ENCODE assay signal across 8 mouse cellular contexts in the genomic region with DNA sequence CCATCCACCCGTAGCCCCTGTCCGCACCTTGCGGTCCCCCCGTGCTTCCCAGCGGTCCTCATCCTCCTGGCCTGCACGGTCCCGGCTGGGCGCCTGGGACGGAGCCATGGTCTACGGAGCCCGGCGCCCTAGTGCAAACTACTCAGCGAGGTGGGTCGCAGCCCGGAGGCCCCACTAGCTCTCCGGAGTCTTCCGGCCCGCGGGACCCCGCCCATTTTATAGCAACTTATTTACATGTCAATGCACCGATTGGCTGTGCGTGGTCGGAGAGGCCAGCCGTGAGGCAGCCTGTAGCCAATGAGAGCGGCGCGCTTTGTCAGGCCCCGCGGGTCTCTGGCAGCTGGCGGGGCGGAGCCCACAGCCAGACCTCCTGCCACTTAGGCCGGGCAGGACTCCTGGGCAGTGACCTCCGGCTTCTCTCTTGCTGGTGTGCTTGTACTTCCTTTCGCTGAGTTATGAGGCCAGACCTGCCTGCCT. TPM values are rescaled to one million over a fixed set of nuclear protein-coding genes. Genes with fewer than 3 reads are reported as not detected.
DNase-seq lines count a peak whose midpoint lies in the region; ATAC-seq and TF ChIP-seq lines count a peak whose summit lies in the region.

No protein-coding gene starts in this region.

- peak; percentile 94 for ATAC-seq in forebrain, embryonic 12.5 days (ENCODE audit: low FRiP score)
- peak; percentile 93 for ATAC-seq in heart, postnatal 0 days (ENCODE audit: insufficient read depth, low read depth)
- peak; percentile 92 for ATAC-seq in liver, embryonic 15.5 days (ENCODE audit: insufficient read depth)
- peak; percentile 90 for ATAC-seq in neural tube, embryonic 11.5 days (ENCODE audit: insufficient read depth, low FRiP score, low TSS enrichment)
- ATAC-seq in stomach, embryonic 16.5 days (ENCODE audit: insufficient read depth, low FRiP score) = peak; percentile 93

- H3K36me3 ChIP-seq in ES-Bruce4 (ENCODE audit: control insufficient read depth, insufficient read depth, low read length, poor library complexity, severe bottlenecking) = no peaks in the 10 kb centered on the region
- peaks cover 4% of the 10 kb centered on the region; the same call in 1 of the 2 replicates for H3K36me3 ChIP-seq in forebrain, embryonic 12.5 days (replicated peaks)
- H3K36me3 ChIP-seq in heart, postnatal 0 days (replicated peaks; ENCODE audit: control insufficient read depth, insufficient read depth, low read length) = peaks cover 22% of the 10 kb centered on the region
- H3K36me3 ChIP-seq in liver, embryonic 15.5 days (replicated peaks) = peaks cover 6% of the 10 kb centered on the region; the same call in 1 of the 2 replicates
- H3K36me3 ChIP-seq in neural tube, embryonic 11.5 days (ENCODE audit: control insufficient read depth, insufficient read depth, low read length) = no peaks in the 10 kb centered on the region
- H3K36me3 ChIP-seq in stomach, embryonic 16.5 days (ENCODE audit: control insufficient read depth, insufficient read depth, low read length) = no peaks in the 10 kb centered on the region

- H3K9me3 ChIP-seq in ES-Bruce4 (replicated peaks; ENCODE audit: control insufficient read depth, insufficient read depth, low read length, poor library complexity, severe bottlenecking) = no peaks in the 10 kb centered on the region
- no peaks in the 10 kb centered on the region for H3K9me3 ChIP-seq in forebrain, embryonic 12.5 days
- H3K9me3 ChIP-seq in heart, postnatal 0 days (replicated peaks; ENCODE audit: control insufficient read depth, low read length) = no peaks in the 10 kb centered on the region
- no peaks in the 10 kb centered on the region for H3K9me3 ChIP-seq in liver, embryonic 15.5 days (replicated peaks)
- no peaks in the 10 kb centered on the region for H3K9me3 ChIP-seq in neural tube, embryonic 11.5 days (ENCODE audit: control insufficient read depth, low read length)
- no peaks in the 10 kb centered on the region for H3K9me3 ChIP-seq in stomach, embryonic 16.5 days (replicated peaks; ENCODE audit: control insufficient read depth, low read length)

- peak; percentile 51 for TF ChIP-seq POLR2A in ES-Bruce4 (IDR thresholded peaks at IDR 0.05; ENCODE audit: insufficient read depth, low read length)

- peak; percentile 84 for DNase-seq in c-Kit-positive CD71-positive TER-119-positive erythroid progenitor cells, embryonic 14.5 days (ENCODE audit: low spot score)
- peak; percentile 97 for DNase-seq in heart, postnatal 0 days (ENCODE audit: low spot score)
- DNase-seq in kidney, postnatal 36 days = peak; percentile 96 to 98
- DNase-seq in neural tube, embryonic 11.5 days (ENCODE audit: low spot score) = peak; percentile 96

- H3K9ac ChIP-seq in ES-Bruce4 (ENCODE audit: low read depth, poor library complexity, severe bottlenecking) = peak overlapping the region; percentile 67
- peak overlapping the region; percentile 76 for H3K9ac ChIP-seq in forebrain, embryonic 12.5 days
- H3K9ac ChIP-seq in heart, postnatal 0 days (replicated peaks; ENCODE audit: low read depth, low read length) = peak overlapping the region; percentile 77
- H3K9ac ChIP-seq in liver, embryonic 15.5 days = peak overlapping the region; percentile 70
- H3K9ac ChIP-seq in neural tube, embryonic 11.5 days (ENCODE audit: low read length) = peak overlapping the region; percentile 87
- peak overlapping the region; percentile 95 for H3K9ac ChIP-seq in stomach, embryonic 16.5 days (ENCODE audit: low read length)

- H3K4me3 ChIP-seq in ES-Bruce4 (ENCODE audit: low read depth, low read length) = peak overlapping the region; percentile 80
- peak overlapping the region; percentile 79 for H3K4me3 ChIP-seq in forebrain, embryonic 12.5 days (replicated peaks)
- H3K4me3 ChIP-seq in heart, postnatal 0 days (ENCODE audit: low read depth, low read length) = peak overlapping the region; percentile 71
- H3K4me3 ChIP-seq in liver, embryonic 15.5 days (replicated peaks) = peak overlapping the region; percentile 76
- H3K4me3 ChIP-seq in neural tube, embryonic 11.5 days (ENCODE audit: low read depth, low read length) = peak overlapping the region; percentile 61
- peak overlapping the region; percentile 93 for H3K4me3 ChIP-seq in stomach, embryonic 16.5 days (replicated peaks; ENCODE audit: low read length)

- H3K4me2 ChIP-seq in forebrain, embryonic 12.5 days = peak overlapping the region; percentile 69
- peak overlapping the region; percentile 95 for H3K4me2 ChIP-seq in heart, postnatal 0 days (ENCODE audit: low read depth, low read length)
- peak overlapping the region; percentile 97 for H3K4me2 ChIP-seq in liver, embryonic 15.5 days
- H3K4me2 ChIP-seq in neural tube, embryonic 11.5 days (ENCODE audit: low read depth) = peak overlapping the region; percentile 82
- H3K4me2 ChIP-seq in stomach, embryonic 16.5 days (ENCODE audit: low read depth, low read length) = peak overlapping the region; percentile 98

- peak overlapping the region; percentile 54 for H3K27ac ChIP-seq in ES-Bruce4 (ENCODE audit: insufficient read depth, low read length)
- peak overlapping the region; percentile 95 for H3K27ac ChIP-seq in forebrain, embryonic 12.5 days
- peak overlapping the region; percentile 93 for H3K27ac ChIP-seq in heart, postnatal 0 days (ENCODE audit: low read depth)
- H3K27ac ChIP-seq in liver, embryonic 15.5 days (replicated peaks) = peak overlapping the region; percentile 67
- peak overlapping the region; percentile 91 for H3K27ac ChIP-seq in neural tube, embryonic 11.5 days (ENCODE audit: low read depth, low read length)
- peak overlapping the region; percentile 85 for H3K27ac ChIP-seq in stomach, embryonic 16.5 days (ENCODE audit: low read length)

- no peaks in the 10 kb centered on the region for H3K4me1 ChIP-seq in ES-Bruce4 (ENCODE audit: control insufficient read depth, insufficient read depth, low read length)
- peaks cover 55% of the 10 kb centered on the region for H3K4me1 ChIP-seq in forebrain, embryonic 12.5 days
- peaks cover 16% of the 10 kb centered on the region for H3K4me1 ChIP-seq in heart, postnatal 0 days (ENCODE audit: control insufficient read depth, insufficient read depth)
- peaks cover 30% of the 10 kb centered on the region for H3K4me1 ChIP-seq in liver, embryonic 15.5 days (replicated peaks)
- H3K4me1 ChIP-seq in neural tube, embryonic 11.5 days (ENCODE audit: control insufficient read depth, insufficient read depth, low read length) = peaks cover 27% of the 10 kb centered on the region
- H3K4me1 ChIP-seq in stomach, embryonic 16.5 days (ENCODE audit: control insufficient read depth, insufficient read depth, low read length) = peaks cover 26% of the 10 kb centered on the region

- no peak for TF ChIP-seq CTCF in ES-Bruce4 (IDR thresholded peaks at IDR 0.05; ENCODE audit: low read depth, low read length)
- TF ChIP-seq CTCF in heart, postnatal 0 days (IDR thresholded peaks at IDR 0.05; ENCODE audit: low read depth) = no peak

- 0% methylated on average over 34 of the region's 34 CpGs for WGBS in forebrain, embryonic 12.5 days
- WGBS in heart, postnatal 0 days = 0% methylated on average over 34 of the region's 34 CpGs
- WGBS in liver, embryonic 15.5 days (ENCODE audit: insufficient replicate concordance) = under 1% methylated on average over 34 of the region's 34 CpGs
- under 1% methylated on average over 34 of the region's 34 CpGs for WGBS in neural tube, embryonic 11.5 days
- under 1% methylated on average over 34 of the region's 34 CpGs for WGBS in stomach, embryonic 16.5 days

- no peaks in the 10 kb centered on the region for H3K27me3 ChIP-seq in ES-Bruce4 (ENCODE audit: control insufficient read depth, insufficient read depth, low read length, poor library complexity, severe bottlenecking)
- H3K27me3 ChIP-seq in forebrain, embryonic 12.5 days = no peaks in the 10 kb centered on the region
- no peaks in the 10 kb centered on the region for H3K27me3 ChIP-seq in heart, postnatal 0 days (ENCODE audit: control insufficient read depth, insufficient read depth, low read length)
- peaks cover 33% of the 10 kb centered on the region for H3K27me3 ChIP-seq in liver, embryonic 15.5 days
- H3K27me3 ChIP-seq in neural tube, embryonic 11.5 days (ENCODE audit: control insufficient read depth, insufficient read depth, low read length) = no peaks in the 10 kb centered on the region
- no peaks in the 10 kb centered on the region for H3K27me3 ChIP-seq in stomach, embryonic 16.5 days (ENCODE audit: control insufficient read depth, insufficient read depth, low read length)

- peak; percentile 76 for TF ChIP-seq EP300 in ES-Bruce4 (IDR thresholded peaks at IDR 0.05; ENCODE audit: insufficient read depth, low read depth, low read length)
- TF ChIP-seq EP300 in heart, postnatal 0 days (IDR thresholded peaks at IDR 0.05; ENCODE audit: low read depth) = no peak

RNA-seq across cellular contexts. Expression of a gene that starts 0.8 kb away (rescaled TPM):
- polyA plus RNA-seq in ES-Bruce4 (2011; ENCODE audit: insufficient read depth, insufficient read length, low read depth, missing spikeins) = 13.0 and 15.6 TPM in 2 replicates
- 295 and 297 TPM in 2 replicates for polyA plus RNA-seq in forebrain, embryonic 12.5 days (2016; fragmentation: Nextera tagmentation; extraction: Ambion mirVana)
- 81.4 and 82.5 TPM in 2 replicates for total RNA-seq in heart, postnatal 0 days (2014; rRNA removed; ENCODE audit: low replicate concordance)
- polyA plus RNA-seq in heart, postnatal 0 days (2015; fragmentation: Nextera tagmentation; extraction: Ambion mirVana) = 61.0 and 64.3 TPM in 2 replicates
- 21.1 and 24.1 TPM in 2 replicates for polyA plus RNA-seq in liver, embryonic 15.5 days (2015; fragmentation: Nextera tagmentation; extraction: Ambion mirVana)
- 282 and 316 TPM in 2 replicates for polyA plus RNA-seq in neural tube, embryonic 11.5 days (2014; fragmentation: Nextera tagmentation; extraction: Ambion mirVana)
- polyA plus RNA-seq in stomach, embryonic 16.5 days (2015; fragmentation: Nextera tagmentation; extraction: Ambion mirVana) = 58.6 and 67.2 TPM in 2 replicates

RNA-seq across cellular contexts. Expression of a gene that starts 14.5 kb away (rescaled TPM):
- polyA plus RNA-seq in ES-Bruce4 (2011; ENCODE audit: insufficient read depth, insufficient read length, low read depth, missing spikeins) = 66.3 and 72.1 TPM in 2 replicates
- polyA plus RNA-seq in forebrain, embryonic 12.5 days (2016; fragmentation: Nextera tagmentation; extraction: Ambion mirVana) = 153 and 163 TPM in 2 replicates
- total RNA-seq in heart, postnatal 0 days (2014; rRNA removed; ENCODE audit: low replicate concordance) = 58.1 and 70.5 TPM in 2 replicates
- polyA plus RNA-seq in heart, postnatal 0 days (2015; fragmentation: Nextera tagmentation; extraction: Ambion mirVana) = 71.4 and 75.1 TPM in 2 replicates
- 67.7 and 69.9 TPM in 2 replicates for polyA plus RNA-seq in liver, embryonic 15.5 days (2015; fragmentation: Nextera tagmentation; extraction: Ambion mirVana)
- polyA plus RNA-seq in neural tube, embryonic 11.5 days (2014; fragmentation: Nextera tagmentation; extraction: Ambion mirVana) = 165 and 178 TPM in 2 replicates
- polyA plus RNA-seq in stomach, embryonic 16.5 days (2015; fragmentation: Nextera tagmentation; extraction: Ambion mirVana) = 113 and 115 TPM in 2 replicates

RNA-seq across cellular contexts. Expression of a gene that starts 46.1 kb away (rescaled TPM):
- polyA plus RNA-seq in ES-Bruce4 (2011; ENCODE audit: insufficient read depth, insufficient read length, low read depth, missing spikeins) = 0.21 and 0.30 TPM in 2 replicates
- 3.7 and 3.9 TPM in 2 replicates for polyA plus RNA-seq in forebrain, embryonic 12.5 days (2016; fragmentation: Nextera tagmentation; extraction: Ambion mirVana)
- total RNA-seq in heart, postnatal 0 days (2014; rRNA removed; ENCODE audit: low replicate concordance) = 11.1 and 14.0 TPM in 2 replicates
- polyA plus RNA-seq in heart, postnatal 0 days (2015; fragmentation: Nextera tagmentation; extraction: Ambion mirVana) = 2.3 and 3.3 TPM in 2 replicates
- 2.3 and 3.3 TPM in 2 replicates for polyA plus RNA-seq in liver, embryonic 15.5 days (2015; fragmentation: Nextera tagmentation; extraction: Ambion mirVana)
- 3.2 and 4.1 TPM in 2 replicates for polyA plus RNA-seq in neural tube, embryonic 11.5 days (2014; fragmentation: Nextera tagmentation; extraction: Ambion mirVana)
- 7.7 and 8.9 TPM in 2 replicates for polyA plus RNA-seq in stomach, embryonic 16.5 days (2015; fragmentation: Nextera tagmentation; extraction: Ambion mirVana)

RNA-seq across cellular contexts. Expression of a gene that starts 46.8 kb away (rescaled TPM):
- 7.0 and 13.3 TPM in 2 replicates for polyA plus RNA-seq in ES-Bruce4 (2011; ENCODE audit: insufficient read depth, insufficient read length, low read depth, missing spikeins)
- polyA plus RNA-seq in forebrain, embryonic 12.5 days (2016; fragmentation: Nextera tagmentation; extraction: Ambion mirVana) = 0.90 and 0.95 TPM in 2 replicates
- 0.19 and 0.46 TPM in 2 replicates for total RNA-seq in heart, postnatal 0 days (2014; rRNA removed; ENCODE audit: low replicate concordance)
- 0.40 and 0.71 TPM in 2 replicates for polyA plus RNA-seq in heart, postnatal 0 days (2015; fragmentation: Nextera tagmentation; extraction: Ambion mirVana)
- polyA plus RNA-seq in liver, embryonic 15.5 days (2015; fragmentation: Nextera tagmentation; extraction: Ambion mirVana) = 3.2 and 4.2 TPM in 2 replicates
- 0.30 and 0.53 TPM in 2 replicates for polyA plus RNA-seq in neural tube, embryonic 11.5 days (2014; fragmentation: Nextera tagmentation; extraction: Ambion mirVana)
- 2.1 and 3.6 TPM in 2 replicates for polyA plus RNA-seq in stomach, embryonic 16.5 days (2015; fragmentation: Nextera tagmentation; extraction: Ambion mirVana)

Comparison
In these comparisons a context has a peak if more than half of its experiments do, and no peak if none do; other contexts are left out.
1. Peak in every context shown above with its lines: DNase-seq, ATAC-seq, H3K4me3 ChIP-seq and H3K27ac ChIP-seq.